Mouse (Mus musculus) kidney, embryonic 14.5 days (tissue): Measurements from ENCODE around the gene Cby1. TPM values are rescaled to one million over a fixed set of nuclear protein-coding genes. Genes with fewer than 3 reads are reported as not detected.

Source experiments
- ATAC-seq: fragments of 200-750 bp; cut with Nextera tagmentation; 2 replicates; pipeline ENCODE4 v1.8.0; 2017; ENCODE audit warnings: moderate number of reproducible peaks, mild to moderate bottlenecking, moderate TSS enrichment, moderate library complexity; ENCODE audit not compliant: low FRiP score, low TSS enrichment
- H3K27ac ChIP-seq: fragments of 300-500 bp; sonication (generic); 2 replicates; pipeline ENCODE4 v1.5.1; 2014; ENCODE audit warnings: low read depth, mild to moderate bottlenecking, low read length, moderate library complexity, mixed read lengths
- H3K27me3 ChIP-seq: fragments of 300-500 bp; sonication (generic); 2 replicates; pipeline ENCODE4 v1.6.1; 2014; ENCODE audit warnings: mild to moderate bottlenecking, low read length; ENCODE audit not compliant: control insufficient read depth, insufficient read depth
- H3K36me3 ChIP-seq: fragments of 300-500 bp; sonication (generic); 2 replicates; pipeline ENCODE4 v1.6.1; 2014; ENCODE audit warnings: low read length, mixed read lengths; ENCODE audit not compliant: control insufficient read depth, insufficient read depth
- H3K4me1 ChIP-seq: fragments of 300-500 bp; sonication (generic); 2 replicates; pipeline ENCODE4 v1.6.1; 2014; ENCODE audit warnings: low read length, mixed read lengths; ENCODE audit not compliant: control insufficient read depth, insufficient read depth
- H3K4me2 ChIP-seq: fragments of 300-500 bp; sonication (generic); replicated peaks from 2 replicates; pipeline ENCODE4 v1.6.1; 2014; ENCODE audit warnings: low read depth, mild to moderate bottlenecking, low read length
- H3K4me3 ChIP-seq: fragments of 300-500 bp; sonication (generic); 2 replicates; pipeline ENCODE4 v1.5.1; 2014; ENCODE audit warnings: mild to moderate bottlenecking, low read length
- H3K9ac ChIP-seq: fragments of 300-500 bp; sonication (generic); 2 replicates; pipeline ENCODE4 v1.6.1; 2014; ENCODE audit warnings: low read depth, mild to moderate bottlenecking, low read length, moderate library complexity
- H3K9me3 ChIP-seq: fragments of 300-500 bp; sonication (generic); 2 replicates; pipeline ENCODE4 v1.6.1; 2016; ENCODE audit warnings: low read length; ENCODE audit not compliant: control insufficient read depth
- WGBS: fragments of 180-500 bp; shearing (Covaris S2); extraction: QIAGEN DNeasy Blood & Tissue Kit; methylation state at CpG from one replicate; pipeline ENCODE4 v1.1.7; 2014; 5-methylcytosine and 5-hydroxymethylcytosine counted together
- polyA plus RNA-seq: library from polyadenylated mRNA; unstranded; fragments of >200 nt; fragmentation: Nextera tagmentation; extraction: Ambion mirVana; gene quantifications from 2 replicates; pipeline ENCODE4 v1.2.1, GENCODE M21; 2014

Gene Cby1
- polyA plus RNA-seq = 52.4 and 56.0 TPM in 2 replicates

DNA sequence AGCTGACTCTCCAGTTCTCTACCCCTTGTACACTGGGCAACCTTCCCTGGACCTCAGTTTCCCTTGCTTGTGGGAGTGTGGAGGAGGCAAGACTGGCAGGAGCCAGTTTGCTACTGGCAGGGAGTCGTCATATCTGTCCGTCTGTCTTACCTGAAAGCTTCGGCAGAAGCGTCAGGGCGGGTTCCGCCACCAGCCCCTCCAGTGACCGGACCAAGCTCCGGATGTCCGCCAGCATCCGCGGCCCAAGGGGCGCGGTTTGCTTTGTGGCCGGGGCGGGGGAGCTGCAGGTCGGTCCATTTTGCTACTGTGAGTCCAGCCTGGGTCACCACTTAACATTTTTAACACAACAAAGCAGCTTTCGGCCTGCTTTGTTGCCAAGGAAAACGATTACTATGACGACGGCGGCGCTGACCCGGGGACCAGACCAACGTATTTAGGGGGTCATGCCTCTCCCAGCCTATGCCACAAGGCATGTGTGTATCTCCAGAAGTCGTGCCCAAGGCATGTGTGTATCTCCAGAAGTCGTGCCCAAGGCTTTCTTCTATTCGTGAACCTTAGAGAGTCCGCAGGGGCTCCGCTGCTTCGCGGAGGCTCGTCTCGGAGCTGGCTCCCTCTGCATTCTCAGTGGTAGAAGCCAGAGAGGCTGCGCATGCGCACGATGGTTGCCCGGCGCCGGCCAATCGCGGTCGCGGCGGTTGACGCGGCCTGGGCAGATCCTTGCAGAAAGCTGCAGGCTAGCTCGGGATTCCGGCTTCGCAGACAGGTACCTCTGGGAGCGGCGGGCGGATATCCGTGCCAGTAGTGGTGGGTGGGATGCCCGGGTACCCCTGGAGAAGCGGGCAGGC, at the start of gene Cby1, which contains the start of gene Fam227a:
TSS of gene Cby1 (plus strand) at position 669 of the 845 bp plus-strand sequence.
TSS of gene Fam227a (minus strand) at position 426 of the 845 bp plus-strand sequence.
- Histone ChIP-seq H3K4me2 (peak within 1 kb of the TSS; percentile 84), H3K27ac (peak within 1 kb of the TSS; percentile 90), H3K4me1 (peaks cover 4% of the 10 kb centered on the region), H3K9me3 (no peaks in the 10 kb centered on the region), H3K36me3 (no peaks in the 10 kb centered on the region; the same call in 1 of the 2 replicates), H3K9ac (peak within 1 kb of the TSS; percentile 72), H3K4me3 (peak within 1 kb of the TSS; percentile 67), H3K27me3 (no peaks in the 10 kb centered on the region)
- peak; percentile 88 for ATAC-seq
- WGBS = under 1% methylated on average over 53 of the region's 55 CpGs

DNA sequence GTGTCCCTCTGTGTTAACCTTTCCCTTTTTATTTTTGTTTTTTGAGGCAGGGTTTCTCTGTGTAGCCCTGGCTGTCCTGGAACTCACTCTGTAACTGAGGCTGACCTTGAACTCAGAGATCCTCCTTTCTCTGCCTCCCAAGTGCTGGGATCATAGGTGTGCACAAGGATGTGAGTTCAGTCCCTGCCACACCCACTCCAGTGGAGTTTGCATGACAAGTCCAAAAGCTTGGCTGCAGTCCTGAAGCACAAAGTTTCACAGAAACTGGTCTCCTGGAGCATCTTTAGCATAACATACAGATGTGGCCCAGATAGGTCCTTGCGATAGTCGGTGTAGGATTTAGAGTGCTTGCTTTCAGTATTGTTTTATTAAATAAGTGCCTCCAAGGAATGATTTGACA, 49.8 kb upstream of the Cby1 start:
- H3K27ac ChIP-seq = no peak overlapping the region
- no peak overlapping the region for H3K4me3 ChIP-seq
- H3K9ac ChIP-seq = no peak overlapping the region
- ATAC-seq = no peak
- H3K4me1 ChIP-seq = peaks cover 5% of the 10 kb centered on the region; the same call in 1 of the 2 replicates
- H3K36me3 ChIP-seq = peaks cover 3% of the 10 kb centered on the region; the same call in 1 of the 2 replicates
- H3K27me3 ChIP-seq = no peaks in the 10 kb centered on the region
- no peak overlapping the region for H3K4me2 ChIP-seq
- 92% methylated on average over 2 of the region's 2 CpGs for WGBS
- no peaks in the 10 kb centered on the region for H3K9me3 ChIP-seq

DNA sequence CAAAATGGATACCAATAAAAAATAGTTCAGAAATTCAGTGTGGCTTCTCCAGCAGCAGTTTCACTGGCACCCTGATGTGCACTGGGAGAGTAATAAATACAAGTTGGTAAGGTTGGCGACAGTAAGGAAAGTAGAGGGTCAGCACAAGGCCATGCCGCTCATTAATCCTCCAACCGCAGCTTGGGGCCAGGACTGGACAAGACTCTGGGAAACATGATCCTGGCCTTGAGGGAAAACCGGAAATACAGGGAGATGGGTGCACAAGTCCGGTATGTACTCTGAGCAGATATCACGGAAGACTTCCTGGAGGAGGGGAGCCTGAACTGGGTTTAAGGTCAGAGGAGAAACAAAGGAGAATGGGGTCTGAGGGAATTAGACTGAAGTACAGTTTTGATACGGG, 43.5 kb upstream of the Cby1 start:
- ATAC-seq = no peak
- no peaks in the 10 kb centered on the region for H3K27me3 ChIP-seq
- 41% methylated on average over 7 of the region's 7 CpGs for WGBS

DNA sequence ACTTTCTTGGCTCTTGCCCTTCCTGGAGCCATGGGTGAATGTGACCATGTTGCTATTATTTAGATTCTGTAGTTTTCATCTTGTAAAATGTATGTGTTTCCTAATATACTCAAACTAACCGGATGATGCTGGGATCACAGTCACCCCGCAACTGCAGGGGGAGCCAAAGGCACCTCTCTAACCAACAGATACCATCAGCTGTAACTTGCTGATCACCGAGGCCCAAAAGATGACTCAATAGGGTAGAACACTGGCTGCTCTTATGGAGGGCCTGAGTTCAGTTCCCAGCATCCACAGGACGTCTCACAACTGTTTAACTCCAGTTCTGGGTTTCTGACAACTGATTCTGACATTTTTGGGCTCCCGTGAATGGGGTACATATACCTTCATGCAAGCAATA, 42.3 kb upstream of the Cby1 start:
- H3K4me2 ChIP-seq = no peak overlapping the region
- H3K36me3 ChIP-seq = peaks cover 3% of the 10 kb centered on the region; the same call in 1 of the 2 replicates
- H3K9ac ChIP-seq = no peak overlapping the region
- no peaks in the 10 kb centered on the region for H3K9me3 ChIP-seq
- H3K27me3 ChIP-seq = no peaks in the 10 kb centered on the region
- H3K4me3 ChIP-seq = no peak overlapping the region
- H3K4me1 ChIP-seq = no peaks in the 10 kb centered on the region
- no peak overlapping the region for H3K27ac ChIP-seq
- no peak for ATAC-seq
- WGBS = 85% methylated on average over 5 of the region's 5 CpGs

More for the DNA sequence above, 43.5 kb upstream of the Cby1 start:
- H3K4me2 ChIP-seq = no peak overlapping the region
- H3K36me3 ChIP-seq = peaks cover 3% of the 10 kb centered on the region; the same call in 1 of the 2 replicates
- H3K9me3 ChIP-seq = no peaks in the 10 kb centered on the region
- H3K9ac ChIP-seq = no peak overlapping the region
- H3K4me1 ChIP-seq = no peaks in the 10 kb centered on the region
- no peak overlapping the region for H3K4me3 ChIP-seq
- H3K27ac ChIP-seq = no peak overlapping the region

DNA sequence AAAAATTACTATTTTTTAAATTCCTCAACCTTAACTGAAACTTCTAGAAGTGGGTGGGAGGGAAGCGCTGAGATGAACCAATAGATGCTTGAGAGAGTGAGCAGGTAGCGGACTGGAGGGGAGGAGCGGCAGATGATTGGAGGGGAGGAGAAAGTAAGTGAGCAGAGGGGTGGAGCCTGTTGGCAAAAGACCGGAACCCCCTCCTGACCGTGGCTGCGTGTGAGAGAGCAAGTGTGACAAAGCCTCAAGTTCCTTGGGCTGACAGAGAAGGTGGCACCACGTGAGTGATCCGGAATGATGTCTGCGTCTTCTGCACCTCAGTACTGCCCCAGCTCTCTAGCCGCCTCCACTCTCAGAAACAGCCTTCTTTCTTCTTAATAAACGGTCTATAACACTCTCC, 41.9 kb upstream of the Cby1 start:
- H3K27me3 ChIP-seq = no peaks in the 10 kb centered on the region
- no peak overlapping the region; the same call in 1 of the 2 replicates for H3K9ac ChIP-seq
- no peak for ATAC-seq
- H3K4me2 ChIP-seq = no peak overlapping the region
- 80% methylated on average over 11 of the region's 11 CpGs for WGBS
- no peak overlapping the region for H3K27ac ChIP-seq
- H3K4me1 ChIP-seq = no peaks in the 10 kb centered on the region
- peaks cover 3% of the 10 kb centered on the region; the same call in 1 of the 2 replicates for H3K36me3 ChIP-seq
- H3K4me3 ChIP-seq = no peak overlapping the region
- H3K9me3 ChIP-seq = no peaks in the 10 kb centered on the region

DNA sequence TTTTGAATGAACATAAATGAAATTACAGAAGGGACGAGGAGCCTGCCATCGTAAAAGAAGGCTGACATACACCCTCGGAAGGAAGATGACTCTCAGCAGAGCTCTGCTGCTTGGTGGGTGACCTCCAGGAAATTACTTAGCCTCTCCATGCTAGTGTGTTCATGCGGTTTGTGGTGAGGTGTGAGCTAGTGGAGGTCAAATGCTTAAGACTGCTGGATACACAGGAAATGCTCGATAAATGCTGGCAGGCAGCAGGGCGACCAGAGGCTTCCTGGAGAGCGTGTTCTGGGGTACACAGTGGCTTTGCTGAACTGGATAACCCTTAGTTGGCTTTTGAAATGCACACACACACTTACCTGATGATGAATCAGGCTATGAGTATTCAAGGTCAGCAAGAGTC, 40.5 kb upstream of the Cby1 start:
- no peak overlapping the region for H3K9ac ChIP-seq
- H3K4me2 ChIP-seq = no peak overlapping the region
- no peaks in the 10 kb centered on the region for H3K4me1 ChIP-seq
- H3K36me3 ChIP-seq = 0 out of 2 replicates have a peak, but pooled peaks cover 3% of the 10 kb centered on the region
- H3K9me3 ChIP-seq = no peaks in the 10 kb centered on the region
- no peak overlapping the region for H3K27ac ChIP-seq
- WGBS = 77% methylated on average over 7 of the region's 7 CpGs
- H3K27me3 ChIP-seq = no peaks in the 10 kb centered on the region
- H3K4me3 ChIP-seq = no peak overlapping the region
- ATAC-seq = no peak

DNA sequence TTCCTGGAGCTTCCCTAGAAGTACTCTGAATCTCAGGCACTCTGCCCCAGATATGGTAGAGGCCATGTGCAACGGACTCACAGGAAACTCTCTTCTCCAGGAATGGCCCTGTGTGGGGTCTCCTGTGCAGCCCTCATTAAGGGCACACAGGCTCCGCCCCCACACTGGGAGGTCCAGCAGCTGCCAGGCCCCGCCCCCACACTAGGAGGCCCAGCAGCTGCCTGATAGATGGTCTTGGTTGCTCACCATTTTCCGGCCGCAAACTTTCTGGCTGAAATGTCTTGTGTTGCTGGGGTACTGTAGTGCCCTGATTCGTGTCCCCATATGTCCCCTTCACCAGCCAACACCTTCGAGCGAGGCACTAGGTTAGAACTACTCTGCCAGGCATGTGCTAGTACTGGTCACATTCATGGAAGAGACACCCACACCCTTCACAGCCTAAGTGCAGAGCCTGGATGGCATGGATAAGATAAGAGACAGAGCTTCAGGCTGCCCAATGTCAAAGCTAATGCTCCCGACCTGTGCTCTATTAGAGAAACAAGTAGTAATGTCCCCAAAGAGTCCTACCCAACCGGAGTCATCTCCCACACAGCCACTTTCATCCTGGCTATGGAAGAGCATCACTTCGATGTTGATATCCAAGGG, 39.1 kb upstream of the Cby1 start:
- 0 out of 2 replicates have a peak, but pooled peaks cover 3% of the 10 kb centered on the region for H3K36me3 ChIP-seq
- no peak overlapping the region for H3K4me2 ChIP-seq
- 76% methylated on average over 11 of the region's 11 CpGs for WGBS
- H3K9me3 ChIP-seq = no peaks in the 10 kb centered on the region
- H3K9ac ChIP-seq = no peak overlapping the region
- H3K4me3 ChIP-seq = no peak overlapping the region
- no peak overlapping the region for H3K27ac ChIP-seq
- no peak for ATAC-seq
- no peaks in the 10 kb centered on the region for H3K4me1 ChIP-seq
- H3K27me3 ChIP-seq = no peaks in the 10 kb centered on the region

DNA sequence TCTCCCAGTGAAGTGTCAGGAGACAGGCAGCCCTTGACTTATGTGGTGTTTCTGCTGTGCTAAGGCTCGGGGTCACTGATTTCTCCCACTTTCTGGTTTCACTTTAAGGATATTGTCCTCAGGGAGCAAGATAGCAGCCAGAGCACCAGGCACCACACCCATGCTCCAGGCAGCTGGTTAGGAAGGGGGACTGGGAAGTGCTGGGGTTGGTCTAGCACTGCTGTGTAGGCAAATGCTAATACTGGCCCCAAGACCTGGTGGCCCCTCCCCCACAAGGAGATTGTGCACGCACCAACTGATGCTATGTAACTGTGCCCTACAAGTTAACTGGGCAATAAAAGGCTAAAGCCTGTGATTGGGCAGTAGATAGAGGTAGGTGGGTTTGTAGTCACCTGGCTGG, 28.5 kb upstream of the Cby1 start:
- 33% methylated on average over 2 of the region's 2 CpGs for WGBS
- Histone ChIP-seq H3K4me1 (no peaks in the 10 kb centered on the region), H3K4me2 (no peak overlapping the region), H3K9me3 (no peaks in the 10 kb centered on the region), H3K36me3 (peaks cover 7% of the 10 kb centered on the region; the same call in 1 of the 2 replicates), H3K4me3 (no peak overlapping the region), H3K27ac (no peak overlapping the region), H3K27me3 (no peaks in the 10 kb centered on the region), H3K9ac (no peak overlapping the region)
- ATAC-seq = no peak
